Mouse (Mus musculus): ENCODE measurements around the gene Nlgn2.

Nlgn2 gene

DNA sequence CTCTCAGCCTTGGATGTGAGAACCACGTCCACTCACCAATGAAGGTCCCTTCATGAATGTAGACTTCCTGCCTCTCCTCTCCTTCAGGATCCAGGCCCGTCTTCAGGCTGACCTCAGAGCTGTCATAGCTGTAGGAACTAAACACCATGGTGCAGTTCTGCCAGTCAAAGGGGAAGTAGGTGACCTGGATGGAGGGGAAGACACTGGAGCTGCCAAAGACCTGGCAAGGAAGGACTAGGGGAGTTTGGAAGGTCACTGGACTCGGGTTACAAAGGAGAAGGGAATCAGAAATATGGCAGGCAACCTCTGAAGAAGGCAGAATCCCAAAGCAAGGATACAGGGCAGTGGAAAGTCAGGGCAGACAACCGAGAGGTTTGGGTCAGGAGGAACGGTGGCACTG lies 44.2 kb downstream of the Nlgn2 start:
- DNase-seq (ENCODE audit: low spot score), result no peak

DNA sequence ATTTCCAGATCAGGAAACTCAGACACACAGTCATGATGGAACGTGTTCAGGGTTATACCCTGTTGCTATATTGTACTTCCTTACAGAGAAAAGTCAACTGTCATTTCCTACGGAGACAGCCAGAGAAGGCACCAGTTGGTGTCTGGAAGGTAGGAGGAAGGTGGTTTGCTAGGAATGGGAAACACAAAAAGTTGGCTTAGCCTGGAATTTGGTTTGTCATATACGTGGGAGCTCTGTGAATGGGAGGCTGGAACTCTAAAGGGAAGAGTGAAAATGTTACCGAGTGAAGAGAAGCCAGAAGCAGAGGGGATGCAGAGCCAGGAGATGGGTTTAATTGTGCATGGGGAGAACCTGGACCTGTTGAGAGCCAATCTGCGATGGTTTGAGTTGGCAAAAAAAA lies 46.2 kb downstream of the Nlgn2 start:
- no peak for DNase-seq (ENCODE audit: low spot score)

DNA sequence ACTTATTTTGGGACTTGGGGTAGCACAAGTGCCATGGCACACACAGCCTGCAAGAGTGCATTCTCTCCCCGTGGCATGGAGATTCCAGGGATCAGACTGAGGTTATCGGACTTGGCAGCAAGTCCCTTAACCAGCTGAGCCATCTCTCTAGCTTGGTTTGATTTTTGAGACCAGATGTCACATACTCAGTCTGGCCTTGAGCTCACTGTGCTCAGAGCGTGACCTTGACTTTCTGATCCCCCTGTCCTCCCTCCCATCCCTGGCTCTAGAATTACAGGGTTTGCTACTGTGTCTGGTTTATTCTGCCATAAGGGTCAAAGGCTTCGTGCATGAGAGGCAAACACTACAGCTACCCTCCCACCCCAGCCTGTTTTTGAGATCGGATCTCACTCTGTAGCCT lies 48.2 kb downstream of the Nlgn2 start:
- DNase-seq (ENCODE audit: low spot score), result no peak

DNA sequence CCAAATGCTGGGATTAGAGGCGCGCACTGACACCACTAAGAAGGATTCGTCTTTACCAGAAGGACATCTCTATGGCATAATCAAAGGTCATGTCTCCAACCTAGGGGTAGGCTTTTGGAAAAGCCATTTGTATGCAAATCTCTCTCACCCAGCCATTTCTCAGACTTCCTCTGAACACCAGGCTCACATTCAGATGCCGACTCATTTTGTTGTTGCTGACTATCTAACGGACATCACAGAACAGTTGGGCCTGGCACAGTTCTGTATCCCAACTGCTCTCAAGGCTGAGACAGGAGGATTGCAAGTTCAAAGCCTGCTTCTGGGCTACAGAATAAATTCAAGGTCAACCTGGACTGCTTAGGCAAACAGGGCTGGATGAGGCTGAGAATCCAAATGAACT lies 50.3 kb downstream of the Nlgn2 start:
- no peak for DNase-seq (ENCODE audit: low spot score)

DNA sequence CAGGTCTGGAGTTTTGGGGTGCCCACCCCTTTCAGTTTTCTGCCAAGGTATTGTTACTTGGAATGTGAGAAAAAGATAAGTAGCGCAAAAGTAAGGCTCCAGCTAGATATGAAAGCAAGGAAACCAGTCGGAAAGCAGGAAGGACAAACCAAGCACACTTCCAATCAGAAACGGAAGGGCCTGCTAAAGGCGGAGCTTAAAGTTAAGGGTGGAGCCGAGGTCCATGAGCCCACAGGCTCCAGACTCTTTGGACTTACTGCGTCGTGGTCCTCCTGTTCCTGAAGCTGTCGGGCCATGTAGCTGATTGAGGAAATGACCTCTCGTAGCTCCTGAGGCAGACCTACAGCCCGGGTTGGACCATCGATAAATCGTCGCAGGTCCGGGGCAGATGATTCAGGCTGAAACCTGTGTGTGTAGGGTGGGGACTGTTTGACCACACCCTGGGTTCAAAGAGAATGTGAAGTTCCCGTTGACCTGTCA lies 52.8 kb downstream of the Nlgn2 start:
- no peak for DNase-seq (ENCODE audit: low spot score)

DNA sequence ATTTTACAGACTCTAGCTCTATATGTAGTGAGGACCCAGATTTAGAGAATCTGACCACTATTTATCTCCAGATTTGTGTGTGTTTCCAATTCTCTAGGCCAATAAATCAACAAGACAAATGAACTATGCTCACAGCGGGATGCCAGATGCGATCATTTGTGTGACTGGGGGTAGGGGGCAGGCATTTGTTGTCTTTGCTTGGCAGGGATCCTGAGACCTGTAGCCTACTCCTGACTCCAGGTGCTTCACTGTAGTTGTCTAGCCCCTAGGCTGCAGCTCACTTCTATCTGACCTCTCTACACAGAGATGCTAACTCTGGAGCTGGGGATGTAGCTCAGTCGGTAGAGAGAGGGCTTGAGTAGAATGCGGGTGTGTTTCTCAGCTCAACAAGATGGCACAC lies 55.8 kb downstream of the Nlgn2 start:
- no peak for DNase-seq (ENCODE audit: low spot score)

DNA sequence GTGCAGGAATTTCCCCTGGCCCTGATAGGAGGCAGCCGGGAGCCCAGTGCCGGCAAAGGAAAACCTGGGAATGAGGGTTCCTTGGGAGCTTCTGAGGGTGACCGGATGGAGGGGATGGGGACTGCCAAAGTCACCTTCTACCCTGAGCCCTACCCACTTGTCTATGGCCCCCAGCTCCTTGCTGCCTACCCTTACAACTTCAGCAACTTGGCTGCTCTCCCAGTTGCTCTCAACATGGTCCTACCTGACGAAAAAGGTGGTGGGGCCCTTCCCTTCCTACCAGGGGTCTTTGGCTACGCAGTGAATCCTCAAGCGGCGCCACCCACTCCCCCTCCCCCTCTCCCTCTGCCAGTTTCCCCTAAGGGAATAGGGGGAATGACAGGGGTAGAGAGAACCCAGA lies 58.6 kb downstream of the Nlgn2 start:
- no peak for DNase-seq (ENCODE audit: low spot score)

DNA sequence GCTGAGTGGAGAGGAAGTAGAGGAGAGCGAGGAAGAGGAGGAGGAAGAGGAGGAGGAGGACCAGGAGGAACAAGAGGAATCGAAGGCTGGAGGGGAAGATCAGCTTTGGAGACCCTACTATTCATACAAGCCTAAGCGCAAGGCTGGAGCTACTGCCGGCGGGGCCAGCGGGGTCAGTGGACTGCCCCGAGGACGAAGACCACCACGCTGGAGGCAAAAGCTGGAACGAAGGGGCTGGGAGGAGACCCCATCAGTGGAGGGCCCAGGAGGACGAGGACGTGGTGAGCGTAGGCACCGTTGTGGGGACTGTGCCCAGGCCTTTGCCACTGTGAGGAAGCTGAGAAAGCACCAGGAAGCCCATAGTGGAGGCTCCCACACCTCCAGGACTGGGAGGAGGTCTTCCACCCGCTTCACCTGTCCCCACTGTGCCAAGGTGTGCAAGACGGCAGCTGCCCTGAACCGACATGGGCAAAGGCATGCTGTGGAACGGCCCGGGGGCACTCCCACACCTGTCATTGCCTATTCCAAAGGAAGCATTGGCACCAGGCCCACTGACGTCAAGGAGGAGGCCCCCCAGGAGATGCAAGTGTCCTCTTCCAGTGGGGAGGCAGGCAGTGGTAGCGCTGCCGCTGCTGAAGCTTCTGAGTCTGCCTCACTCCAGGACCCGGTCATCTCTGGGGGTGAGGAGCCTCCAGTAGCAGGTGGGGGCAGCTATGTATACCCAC lies 59.2 kb downstream of the Nlgn2 start:
- no peak for DNase-seq (ENCODE audit: low spot score)

DNA sequence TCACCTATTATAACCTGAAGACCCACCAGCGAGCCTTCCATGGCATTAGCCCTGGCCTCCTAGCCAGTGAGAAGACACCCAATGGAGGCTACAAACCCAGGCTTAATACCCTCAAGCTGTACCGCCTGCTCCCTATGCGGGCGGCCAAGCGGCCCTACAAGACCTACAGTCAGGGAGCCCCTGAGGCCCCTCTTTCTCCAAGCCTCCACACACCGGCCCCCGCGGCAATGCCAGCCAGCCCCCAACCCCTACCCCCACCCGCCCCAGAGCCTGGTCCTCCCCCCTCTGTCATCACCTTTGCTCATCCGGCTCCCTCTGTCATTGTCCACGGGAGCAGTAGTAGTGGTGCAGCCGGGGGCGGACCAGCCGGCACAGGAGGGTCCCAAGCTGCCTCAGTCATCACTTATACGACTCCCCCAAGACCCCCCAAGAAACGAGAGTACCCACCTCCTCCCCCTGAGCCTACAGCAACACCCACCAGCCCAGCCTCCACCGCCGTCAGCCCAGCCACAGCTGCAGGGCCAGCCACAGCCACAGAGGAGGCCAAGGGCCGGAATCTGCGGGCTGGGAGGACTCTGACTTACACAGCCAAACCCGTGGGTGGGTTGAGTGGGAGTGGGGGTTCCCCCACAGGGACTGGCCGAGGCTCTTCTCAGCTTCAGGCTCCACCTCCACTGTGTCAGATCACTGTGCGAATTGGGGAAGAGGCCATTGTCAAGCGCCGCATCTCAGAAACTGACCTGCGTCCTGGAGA lies 59.9 kb downstream of the Nlgn2 start:
- DNase-seq (ENCODE audit: low spot score), result no peak

DNA sequence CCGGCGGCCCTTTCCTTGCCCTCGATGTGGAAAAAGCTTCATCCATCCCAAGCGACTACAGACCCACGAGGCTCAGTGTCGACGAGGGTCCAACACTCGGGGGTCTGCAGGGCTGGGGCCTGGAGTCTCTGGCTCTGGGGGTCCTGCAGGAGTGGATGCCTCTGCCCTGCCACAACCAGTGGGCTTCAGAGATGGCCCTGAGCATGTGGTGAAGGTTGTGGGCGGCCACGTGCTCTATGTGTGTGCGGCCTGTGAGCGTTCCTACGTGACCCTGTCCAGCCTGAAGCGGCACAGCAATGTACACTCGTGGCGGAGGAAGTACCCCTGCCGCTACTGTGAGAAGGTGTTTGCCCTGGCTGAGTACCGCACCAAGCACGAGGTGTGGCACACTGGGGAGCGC lies 61.1 kb downstream of the Nlgn2 start:
- no peak for DNase-seq (ENCODE audit: low spot score)

DNA sequence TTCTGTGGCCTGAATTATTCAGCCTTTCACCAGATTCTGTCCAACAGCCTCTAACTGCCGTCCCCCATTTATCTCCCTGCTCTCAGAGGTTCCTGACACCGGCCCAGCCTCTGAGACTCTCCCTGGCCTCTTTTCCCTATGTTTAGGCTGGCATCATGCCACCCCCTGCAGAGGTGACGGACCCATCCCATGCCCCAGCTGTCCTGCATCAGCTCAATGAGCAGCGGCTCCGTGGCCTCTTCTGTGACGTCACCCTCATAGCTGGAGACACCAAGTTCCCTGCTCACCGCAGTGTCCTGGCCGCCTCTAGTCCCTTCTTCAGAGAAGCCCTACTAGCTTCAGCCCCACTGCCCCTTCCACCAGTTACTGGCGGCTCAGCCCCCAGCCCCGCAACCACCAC lies 61.9 kb downstream of the Nlgn2 start:
- no peak for DNase-seq (ENCODE audit: low spot score)

DNA sequence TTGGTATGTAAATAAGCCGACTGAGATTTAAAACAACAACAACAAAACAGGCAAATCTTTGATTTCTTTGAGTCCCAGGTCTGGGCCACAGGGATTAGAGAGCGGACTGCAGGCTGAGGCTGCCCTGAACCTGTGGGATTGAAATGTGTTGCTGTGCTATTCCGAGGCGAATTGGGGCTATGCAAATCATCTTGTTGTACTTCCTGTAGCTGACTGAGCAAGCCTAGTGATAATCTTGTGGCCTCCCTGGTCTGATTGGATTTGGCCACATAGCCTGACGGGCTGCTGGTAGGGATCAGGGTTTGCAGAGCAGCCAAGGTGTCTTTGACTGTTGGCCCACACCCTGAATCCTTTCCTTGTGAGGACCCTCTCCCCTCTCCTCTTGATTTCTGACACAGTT lies 62.6 kb downstream of the Nlgn2 start:
- DNase-seq (ENCODE audit: low spot score), result no peak

Measured in spleen, adult 12 weeks (tissue).